Mouse (Mus musculus): Measurements from ENCODE around the gene Atg4b.

DNA sequence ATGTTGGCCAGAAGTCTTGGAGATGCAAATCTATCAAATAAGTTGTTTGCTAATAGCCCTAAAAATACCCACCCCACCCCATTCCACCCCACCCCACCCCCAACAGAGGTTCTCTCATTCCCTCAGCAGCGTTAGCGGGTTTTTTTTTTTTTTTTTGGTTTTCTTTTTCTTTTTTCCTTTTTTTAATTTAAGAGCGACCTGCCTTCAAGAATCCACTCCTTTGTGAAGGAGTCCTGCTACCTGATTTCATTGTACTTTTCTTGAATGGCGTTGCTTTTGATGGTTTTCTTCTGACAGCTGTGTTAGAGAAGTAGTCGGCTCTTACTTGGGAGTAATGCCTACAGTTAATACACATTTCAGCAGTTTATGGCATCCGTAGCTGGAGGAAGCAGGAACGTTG, 4.3 kb downstream of the Atg4b start:
- TF ChIP-seq CTCF (IDR thresholded peaks at IDR 0.05; ENCODE audit: low read depth) (no peak), EP300 (IDR thresholded peaks at IDR 0.05; ENCODE audit: low read depth) (no peak)

Measured in heart, postnatal 0 days (tissue).